Mouse (Mus musculus) neural tube, embryonic 12.5 days (tissue): ENCODE results near the gene Moap1. TPM values are rescaled to one million over a fixed set of nuclear protein-coding genes. Genes with fewer than 3 reads are reported as not detected.

Experiments used
- ATAC-seq: fragments of 200-750 bp; cut with Nextera tagmentation; 2 replicates; pipeline ENCODE4 v1.8.0; 2017; ENCODE audit warnings: low read depth, mild to moderate bottlenecking, moderate TSS enrichment, moderate library complexity; ENCODE audit not compliant: low FRiP score
- H3K27ac ChIP-seq: fragments of 300-500 bp; sonication (generic); 2 replicates; pipeline ENCODE4 v1.5.1; 2016
- H3K27me3 ChIP-seq: fragments of 300-500 bp; sonication (generic); replicated peaks from 2 replicates; pipeline ENCODE4 v1.6.1; 2016; ENCODE audit warnings: mild to moderate bottlenecking
- H3K36me3 ChIP-seq: fragments of 300-500 bp; sonication (generic); 2 replicates; pipeline ENCODE4 v1.6.1; 2016; ENCODE audit warnings: mild to moderate bottlenecking
- H3K4me1 ChIP-seq: fragments of 300-500 bp; sonication (generic); 2 replicates; pipeline ENCODE4 v1.6.1; 2016
- H3K4me2 ChIP-seq: fragments of 300-500 bp; sonication (generic); replicated peaks from 2 replicates; pipeline ENCODE4 v1.6.1; 2016; ENCODE audit warnings: mild to moderate bottlenecking
- H3K4me3 ChIP-seq: fragments of 300-500 bp; sonication (generic); 2 replicates; pipeline ENCODE4 v1.5.1; 2016
- H3K9ac ChIP-seq: fragments of 300-500 bp; sonication (generic); 2 replicates; pipeline ENCODE4 v1.6.1; 2016; ENCODE audit warnings: mild to moderate bottlenecking
- H3K9me3 ChIP-seq: fragments of 300-500 bp; sonication (generic); 2 replicates; pipeline ENCODE4 v1.6.1; 2016; ENCODE audit warnings: mild to moderate bottlenecking
- WGBS: fragments of 180-500 bp; shearing (Covaris S2); methylation state at CpG from one replicate; pipeline ENCODE4 v1.1.7; 2016; 5-methylcytosine and 5-hydroxymethylcytosine counted together
- polyA plus RNA-seq: library from polyadenylated mRNA; unstranded; fragments of >200 nt; fragmentation: Nextera tagmentation; extraction: Ambion mirVana; gene quantifications from 2 replicates; pipeline ENCODE4 v1.2.1, GENCODE M21; 2016

The Moap1 gene
- polyA plus RNA-seq, 1 experiment from 2014 or later = 38.4 TPM

DNA sequence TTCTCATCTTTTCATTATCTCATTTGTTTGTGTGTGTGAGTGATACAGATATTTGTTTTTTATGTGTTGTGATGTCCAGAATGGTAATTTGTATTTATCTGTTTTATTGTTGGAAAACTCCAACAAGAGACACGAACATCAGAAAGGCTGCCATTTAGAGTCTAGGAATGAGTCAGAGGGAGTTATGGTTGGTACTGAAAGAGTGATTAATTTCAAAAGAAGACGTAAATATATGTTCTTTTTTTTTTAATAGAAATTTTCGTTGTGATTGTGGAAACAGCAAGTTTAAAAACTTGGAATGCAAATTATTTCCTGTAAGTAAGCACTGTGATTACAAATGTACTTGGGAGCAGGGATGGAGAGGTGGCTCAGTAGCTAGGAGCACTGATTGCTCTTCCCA lies 18.2 kb upstream of the Moap1 start:
- no peak for ATAC-seq

DNA sequence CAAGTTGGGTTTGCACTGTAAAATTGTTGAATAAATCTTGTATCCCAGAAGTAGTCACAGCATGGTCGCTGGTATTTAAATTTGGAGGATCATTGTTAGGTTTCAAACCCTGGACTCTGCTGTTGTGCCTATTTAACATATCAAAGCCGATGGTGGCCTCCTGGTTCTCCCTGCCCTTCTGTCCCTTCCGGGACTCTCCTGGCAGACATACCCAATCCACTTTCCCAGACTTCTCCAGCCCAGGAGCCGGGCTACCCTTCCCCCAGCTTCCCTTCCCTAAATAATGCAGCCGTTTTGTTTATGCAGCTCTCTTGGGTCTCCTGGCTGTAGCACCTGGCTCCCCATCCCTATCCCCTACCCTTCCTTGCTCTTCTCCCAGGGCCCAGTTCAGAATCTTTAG lies 15.5 kb upstream of the Moap1 start:
- WGBS = 0% methylated on average over 5 of the region's 5 CpGs
- H3K4me3 ChIP-seq = peak overlapping the region; percentile 82
- no peak overlapping the region for H3K27ac ChIP-seq
- H3K4me1 ChIP-seq = peaks cover 19% of the 10 kb centered on the region
- no peaks in the 10 kb centered on the region for H3K9me3 ChIP-seq
- H3K27me3 ChIP-seq = no peaks in the 10 kb centered on the region
- peak overlapping the region; percentile 69 for H3K9ac ChIP-seq
- H3K36me3 ChIP-seq = peaks cover 9% of the 10 kb centered on the region
- peak overlapping the region; percentile 90 for H3K4me2 ChIP-seq
- ATAC-seq = no peak

More for the DNA sequence above, 18.2 kb upstream of the Moap1 start:
- no peak overlapping the region for H3K9ac ChIP-seq
- H3K9me3 ChIP-seq = no peaks in the 10 kb centered on the region
- H3K4me2 ChIP-seq = no peak overlapping the region
- H3K4me1 ChIP-seq = peaks cover 13% of the 10 kb centered on the region
- 96% methylated on average over 3 of the region's 3 CpGs for WGBS
- H3K36me3 ChIP-seq = peaks cover 23% of the 10 kb centered on the region
- no peak overlapping the region for H3K4me3 ChIP-seq
- no peaks in the 10 kb centered on the region for H3K27me3 ChIP-seq
- H3K27ac ChIP-seq = no peak overlapping the region

DNA sequence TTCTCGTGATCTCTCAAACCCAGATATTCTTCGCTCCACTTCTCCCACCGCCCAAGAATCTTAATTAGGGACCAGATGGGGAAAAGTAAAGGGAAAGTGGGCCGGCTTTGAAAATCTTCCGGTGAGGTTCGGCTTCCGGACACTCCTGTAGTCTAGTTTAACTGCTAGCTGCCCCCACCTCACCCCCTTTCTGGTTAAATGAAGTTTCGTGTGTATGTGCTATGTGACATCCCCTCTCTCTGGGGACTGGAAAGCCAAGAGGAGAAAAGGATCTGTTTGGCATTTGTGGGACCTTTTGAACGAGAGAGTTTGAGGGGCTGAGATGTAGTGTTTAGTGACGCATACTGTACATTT lies 14.9 kb upstream of the Moap1 start, which contains the start of gene Gm20604:
Gene Gm20604, minus strand, starts transcription at position 270 of the 354 bp plus-strand sequence.
- H3K27ac ChIP-seq = peak within 1 kb of the TSS; percentile 59; the same call in 1 of the 2 replicates
- H3K36me3 ChIP-seq = peaks cover 5% of the 10 kb centered on the region
- H3K4me2 ChIP-seq = peak within 1 kb of the TSS; percentile 90
- H3K27me3 ChIP-seq = no peaks in the 10 kb centered on the region
- ATAC-seq = peak; percentile 1; the same call in 1 of the 2 replicates
- H3K4me1 ChIP-seq = peaks cover 19% of the 10 kb centered on the region
- H3K4me3 ChIP-seq = peak within 1 kb of the TSS; percentile 82
- WGBS = 0% methylated on average over 10 of the region's 10 CpGs
- no peaks in the 10 kb centered on the region for H3K9me3 ChIP-seq
- H3K9ac ChIP-seq = peak within 1 kb of the TSS; percentile 69

DNA sequence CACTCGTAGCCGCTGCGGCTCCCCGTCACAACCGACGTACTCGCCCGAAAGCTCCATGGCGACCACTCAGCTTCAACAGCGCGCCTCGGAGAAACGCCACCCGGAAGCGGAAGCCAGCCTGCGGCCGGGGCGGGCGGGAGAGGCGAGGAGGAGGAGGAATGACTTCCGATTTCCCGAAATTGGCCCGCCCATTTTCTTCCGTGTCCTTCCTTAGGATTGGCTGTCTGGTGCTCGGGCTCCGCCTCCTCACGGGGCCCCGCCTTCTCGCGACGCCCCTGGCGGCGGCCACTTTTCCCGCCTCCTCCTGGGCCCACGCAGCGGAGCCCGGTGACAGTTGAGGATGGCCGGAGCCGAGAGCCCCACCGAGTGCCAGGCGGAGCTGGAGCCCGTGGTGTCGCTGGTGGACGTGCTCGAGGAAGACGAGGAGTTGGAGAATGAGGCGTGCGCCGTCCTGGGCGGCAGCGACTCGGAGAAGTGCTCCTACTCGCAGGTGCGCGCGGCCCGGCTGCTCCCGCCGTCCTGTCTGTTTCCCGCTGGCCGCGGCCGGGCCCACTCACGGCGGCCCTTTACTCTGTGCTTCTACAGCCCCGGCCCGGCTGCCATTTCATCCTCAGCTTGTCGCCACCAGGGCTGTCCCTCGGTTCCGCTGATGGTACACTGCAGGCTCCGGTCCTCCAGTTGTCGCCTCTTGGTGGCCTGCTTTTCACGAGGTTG lies 14.4 kb upstream of the Moap1 start, which contains the start of the genes Gm28051, Gon7 and Ubr7:
Gene Gm28051, minus strand, starts transcription at position 77 of the 714 bp plus-strand sequence.
Gene Gon7, minus strand, starts transcription at position 115 of the 714 bp plus-strand sequence.
Gene Ubr7, plus strand, starts transcription at position 279 of the 714 bp plus-strand sequence.
- Histone ChIP-seq H3K9ac (peak within 1 kb of the TSS; percentile 69), H3K36me3 (peaks cover 5% of the 10 kb centered on the region), H3K27me3 (no peaks in the 10 kb centered on the region), H3K4me1 (peaks cover 19% of the 10 kb centered on the region), H3K4me3 (peak within 1 kb of the TSS; percentile 82), H3K4me2 (peak within 1 kb of the TSS; percentile 90), H3K27ac (peak within 1 kb of the TSS; percentile 59; the same call in 1 of the 2 replicates), H3K9me3 (no peaks in the 10 kb centered on the region)
- under 1% methylated on average over 73 of the region's 73 CpGs for WGBS
- ATAC-seq = peak; percentile 98

DNA sequence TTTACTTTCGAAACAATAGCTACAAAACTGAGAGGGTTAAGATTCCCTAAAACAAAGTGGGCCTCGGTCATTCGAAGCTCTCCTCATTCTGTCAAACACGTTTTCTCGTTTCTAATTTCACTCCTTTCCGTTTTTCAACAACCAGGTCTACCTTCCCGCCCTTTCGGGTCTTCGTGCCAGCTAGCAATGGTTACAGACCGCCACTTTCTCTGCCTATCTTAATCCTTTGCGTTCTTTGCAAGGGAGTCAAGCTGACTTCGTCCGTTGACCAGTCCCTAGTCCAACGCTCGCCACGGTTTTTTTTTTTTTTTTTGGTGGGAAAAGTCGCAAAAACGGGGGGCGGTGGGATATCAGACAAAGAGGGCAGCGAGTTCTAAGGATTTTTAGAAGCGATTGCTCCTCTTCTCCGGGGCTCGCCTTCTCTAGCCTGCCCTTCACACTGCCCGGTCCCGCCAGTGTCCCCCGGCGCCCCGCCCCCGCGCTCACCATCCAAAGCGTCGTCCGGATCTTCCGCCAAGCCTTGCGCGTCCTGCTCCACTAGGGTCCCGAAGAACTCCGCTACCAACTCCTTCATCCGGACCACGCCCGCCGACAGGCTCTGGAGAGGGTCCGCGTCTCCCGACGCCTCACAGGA lies 13.7 kb upstream of the Moap1 start:
- Histone ChIP-seq H3K4me2 (peak overlapping the region; percentile 90), H3K27ac (peak overlapping the region; percentile 59; the same call in 1 of the 2 replicates), H3K4me3 (peak overlapping the region; percentile 82), H3K9me3 (no peaks in the 10 kb centered on the region), H3K9ac (peak overlapping the region; percentile 65), H3K36me3 (peaks cover under 1% of the 10 kb centered on the region; the same call in 1 of the 2 replicates), H3K4me1 (peaks cover 19% of the 10 kb centered on the region), H3K27me3 (no peaks in the 10 kb centered on the region)
- WGBS = 2% methylated on average over 46 of the region's 46 CpGs
- peak; percentile 84; the same call in 1 of the 2 replicates for ATAC-seq

DNA sequence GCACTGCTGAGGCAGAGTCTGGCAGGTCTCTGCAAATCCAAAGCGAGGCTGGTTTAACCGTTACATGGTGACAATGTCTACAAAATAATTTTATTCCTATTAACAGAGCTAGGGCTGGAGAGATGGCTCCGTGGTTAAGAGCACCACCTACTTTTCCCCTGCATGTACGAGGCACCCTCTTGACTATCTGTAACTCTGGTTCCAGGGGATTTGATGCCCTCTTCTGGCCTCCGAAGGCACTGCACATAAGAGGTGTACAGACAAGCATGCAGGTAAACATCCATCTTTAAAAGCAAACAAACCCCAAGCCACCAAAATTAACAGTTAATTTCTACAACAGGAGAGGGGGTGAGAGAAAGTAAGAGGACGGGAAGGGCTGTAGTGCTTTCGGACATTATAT lies 12.8 kb upstream of the Moap1 start:
- Histone ChIP-seq H3K9me3 (no peaks in the 10 kb centered on the region), H3K4me1 (peaks cover 19% of the 10 kb centered on the region), H3K4me2 (peak overlapping the region; percentile 90), H3K4me3 (peak overlapping the region; percentile 82; the same call in 1 of the 2 replicates), H3K27me3 (no peaks in the 10 kb centered on the region), H3K36me3 (no peaks in the 10 kb centered on the region), H3K27ac (no peak overlapping the region), H3K9ac (peak overlapping the region; percentile 65)
- 87% methylated on average over 7 of the region's 7 CpGs for WGBS
- no peak for ATAC-seq

DNA sequence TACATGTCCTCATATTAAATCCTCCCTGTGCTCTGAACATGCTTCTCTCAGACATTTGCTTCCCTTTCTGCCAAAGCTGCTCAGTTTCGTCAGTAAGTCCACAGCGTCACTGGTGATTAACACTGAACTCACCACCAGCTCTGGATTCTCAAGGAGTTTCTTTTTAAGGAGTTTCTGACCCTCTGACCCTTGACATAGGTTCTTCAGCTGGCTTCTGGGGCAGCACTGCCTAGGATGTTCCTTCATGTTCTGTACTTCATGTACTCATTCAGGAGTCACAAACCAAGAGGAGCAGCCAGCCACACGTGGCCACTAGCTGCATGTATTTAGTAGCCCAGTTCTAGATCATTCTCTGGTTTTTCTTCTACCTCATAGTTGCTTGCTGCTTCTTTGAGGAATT lies 4.8 kb upstream of the Moap1 start:
- no peak overlapping the region for H3K4me3 ChIP-seq
- H3K4me1 ChIP-seq = peaks cover 11% of the 10 kb centered on the region
- no peak overlapping the region for H3K9ac ChIP-seq
- H3K36me3 ChIP-seq = 0 out of 2 replicates have a peak, but pooled peaks cover 5% of the 10 kb centered on the region
- no peak overlapping the region for H3K4me2 ChIP-seq
- H3K27ac ChIP-seq = no peak overlapping the region
- no peaks in the 10 kb centered on the region for H3K9me3 ChIP-seq
- WGBS = 89% methylated on average over 3 of the region's 3 CpGs
- ATAC-seq = no peak
- no peaks in the 10 kb centered on the region for H3K27me3 ChIP-seq

DNA sequence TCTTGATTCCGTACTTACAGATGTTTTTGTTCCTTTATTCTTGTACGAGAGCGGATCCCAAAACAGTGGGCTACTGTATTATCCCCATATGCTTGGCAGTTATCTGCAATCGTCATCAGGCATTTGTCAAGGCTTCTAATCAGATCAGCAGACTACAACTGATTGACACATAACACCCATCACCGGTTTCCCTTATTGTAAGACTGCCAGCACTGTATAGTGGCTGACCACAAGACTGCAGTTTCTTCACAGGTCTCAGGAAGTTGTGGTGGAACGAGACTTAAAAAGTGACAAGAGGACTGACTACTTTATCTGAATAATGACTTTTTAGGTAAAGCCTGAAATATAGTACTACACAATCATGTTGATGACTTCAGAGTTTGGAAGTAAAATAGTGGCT lies 1.4 kb upstream of the Moap1 start:
- H3K4me3 ChIP-seq = no peak overlapping the region
- H3K9ac ChIP-seq = peak overlapping the region; percentile 90; the same call in 1 of the 2 replicates
- H3K4me2 ChIP-seq = peak overlapping the region; percentile 88
- H3K4me1 ChIP-seq = peaks cover 20% of the 10 kb centered on the region
- no peaks in the 10 kb centered on the region for H3K9me3 ChIP-seq
- no peak for ATAC-seq
- 0 out of 2 replicates have a peak, but pooled peaks cover 5% of the 10 kb centered on the region for H3K36me3 ChIP-seq
- WGBS = 67% methylated on average over 6 of the region's 6 CpGs
- H3K27ac ChIP-seq = no peak overlapping the region
- no peaks in the 10 kb centered on the region for H3K27me3 ChIP-seq

DNA sequence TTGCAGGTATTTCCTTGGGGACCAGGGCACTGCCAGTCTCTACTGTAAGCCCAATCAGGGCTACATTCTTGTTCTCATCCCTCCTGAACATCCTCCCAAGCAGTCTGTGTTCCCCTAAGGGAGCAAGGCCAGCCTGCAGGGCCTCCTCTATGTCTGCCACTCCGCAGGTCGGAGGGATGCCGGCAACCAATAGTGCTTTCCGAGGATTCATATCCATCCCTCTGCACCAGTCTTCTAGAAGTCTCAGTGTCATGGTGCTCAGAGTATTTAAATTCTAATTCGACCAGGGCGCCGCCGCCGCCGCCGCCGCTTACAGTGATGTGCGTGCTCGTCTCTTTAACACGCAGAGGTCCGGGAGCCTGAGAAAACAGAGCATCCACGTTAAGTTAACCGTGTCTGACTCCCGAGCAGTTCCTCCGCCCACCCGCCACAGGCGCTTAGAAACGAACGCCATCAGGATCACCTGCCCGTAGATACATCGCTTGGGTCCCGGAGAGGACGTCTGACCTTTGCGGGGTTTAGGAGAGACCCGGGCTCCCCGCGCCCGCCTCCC lies 349 bp downstream of the Moap1 start:
- WGBS = 1% methylated on average over 33 of the region's 33 CpGs
- no peaks in the 10 kb centered on the region for H3K9me3 ChIP-seq

DNA sequence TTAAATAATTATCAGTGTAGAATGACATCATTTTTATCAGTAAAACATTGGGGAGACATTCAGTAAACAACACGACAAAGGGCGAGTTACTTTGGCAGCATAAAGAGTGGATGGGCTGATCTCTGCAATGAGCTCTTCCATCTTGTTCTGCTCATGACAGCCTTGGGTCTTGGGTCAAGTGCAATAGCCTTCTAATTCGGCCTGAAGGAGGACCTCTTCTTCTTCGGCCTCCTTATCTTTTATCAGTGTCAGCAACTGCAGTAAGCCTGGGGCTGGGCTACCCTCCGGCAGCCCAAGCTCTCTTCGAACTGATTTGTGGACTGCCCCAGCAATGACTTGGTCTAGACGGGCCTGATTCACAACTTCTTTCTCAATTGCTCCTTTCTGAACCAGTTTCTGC lies 1.4 kb downstream of the Moap1 start:
- ATAC-seq = no peak
- 88% methylated on average over 7 of the region's 7 CpGs for WGBS
- Histone ChIP-seq H3K27me3 (no peaks in the 10 kb centered on the region), H3K9ac (no peak overlapping the region), H3K9me3 (no peaks in the 10 kb centered on the region), H3K4me2 (peak overlapping the region; percentile 88; the same call in 1 of the 2 replicates), H3K4me1 (peaks cover 20% of the 10 kb centered on the region), H3K36me3 (no peaks in the 10 kb centered on the region), H3K4me3 (no peak overlapping the region), H3K27ac (no peak overlapping the region)

More for the DNA sequence above, 349 bp downstream of the Moap1 start:
- peak overlapping the region; percentile 90 for H3K4me3 ChIP-seq
- H3K4me1 ChIP-seq = peaks cover 20% of the 10 kb centered on the region
- no peaks in the 10 kb centered on the region for H3K27me3 ChIP-seq
- peak overlapping the region; percentile 88 for H3K27ac ChIP-seq
- H3K9ac ChIP-seq = peak overlapping the region; percentile 90
- no peaks in the 10 kb centered on the region for H3K36me3 ChIP-seq
- H3K4me2 ChIP-seq = peak overlapping the region; percentile 88
- ATAC-seq = peak; percentile 69

DNA sequence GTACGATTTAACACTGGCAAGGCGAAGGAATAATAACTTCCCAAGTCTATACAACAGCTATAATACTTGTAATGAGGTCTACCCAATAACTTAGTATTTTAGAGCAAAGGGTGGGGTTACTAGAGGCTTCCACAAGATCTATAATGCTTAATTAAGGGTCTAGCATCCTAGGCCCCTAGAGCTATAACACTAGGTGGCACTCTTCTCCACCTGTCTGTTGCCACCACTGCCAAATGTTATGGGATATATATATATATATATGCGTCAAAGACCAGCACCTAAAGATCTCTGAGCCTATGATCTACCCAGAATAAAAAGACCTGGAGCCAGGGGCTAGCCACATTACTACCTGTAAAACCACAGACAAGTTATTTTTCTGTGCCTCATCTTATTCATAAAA lies 3.2 kb downstream of the Moap1 start:
- 79% methylated on average over 3 of the region's 3 CpGs for WGBS
- Histone ChIP-seq H3K9me3 (no peaks in the 10 kb centered on the region), H3K4me2 (no peak overlapping the region), H3K27me3 (no peaks in the 10 kb centered on the region), H3K4me3 (no peak overlapping the region), H3K27ac (no peak overlapping the region), H3K4me1 (peaks cover 20% of the 10 kb centered on the region), H3K9ac (no peak overlapping the region), H3K36me3 (no peaks in the 10 kb centered on the region)
- ATAC-seq = no peak

DNA sequence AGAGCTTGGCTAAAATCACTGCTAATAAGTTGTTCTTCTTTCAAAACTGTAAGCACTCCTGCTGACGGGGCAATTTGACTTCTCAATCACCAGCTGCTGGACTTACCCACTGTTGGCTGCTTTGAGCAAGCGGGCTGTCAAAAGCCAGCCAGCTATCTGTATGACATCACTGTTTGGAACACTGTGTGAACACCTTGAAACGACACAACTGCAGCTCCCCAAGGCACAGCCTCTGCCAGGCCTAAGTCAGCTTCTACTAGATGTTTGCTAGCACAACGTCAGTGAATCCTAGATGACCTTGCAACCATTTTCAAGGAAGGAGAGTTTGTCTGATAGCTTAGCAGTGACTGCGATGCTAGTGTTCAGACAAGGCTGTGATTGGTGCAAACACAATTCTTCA lies 4.4 kb downstream of the Moap1 start:
- Histone ChIP-seq H3K36me3 (no peaks in the 10 kb centered on the region), H3K4me2 (no peak overlapping the region), H3K4me3 (no peak overlapping the region), H3K9ac (no peak overlapping the region), H3K27ac (no peak overlapping the region), H3K9me3 (no peaks in the 10 kb centered on the region), H3K4me1 (peaks cover 12% of the 10 kb centered on the region), H3K27me3 (no peaks in the 10 kb centered on the region)
- ATAC-seq = no peak
- 84% methylated on average over 5 of the region's 5 CpGs for WGBS
